Mouse (Mus musculus): ENCODE measurements around the gene S100a6. TPM values are rescaled to one million over a fixed set of nuclear protein-coding genes. Genes with fewer than 3 reads are reported as not detected.

The S100a6 gene
- total RNA-seq, 1 experiment from 2014 or later, result 37.1 TPM

DNA sequence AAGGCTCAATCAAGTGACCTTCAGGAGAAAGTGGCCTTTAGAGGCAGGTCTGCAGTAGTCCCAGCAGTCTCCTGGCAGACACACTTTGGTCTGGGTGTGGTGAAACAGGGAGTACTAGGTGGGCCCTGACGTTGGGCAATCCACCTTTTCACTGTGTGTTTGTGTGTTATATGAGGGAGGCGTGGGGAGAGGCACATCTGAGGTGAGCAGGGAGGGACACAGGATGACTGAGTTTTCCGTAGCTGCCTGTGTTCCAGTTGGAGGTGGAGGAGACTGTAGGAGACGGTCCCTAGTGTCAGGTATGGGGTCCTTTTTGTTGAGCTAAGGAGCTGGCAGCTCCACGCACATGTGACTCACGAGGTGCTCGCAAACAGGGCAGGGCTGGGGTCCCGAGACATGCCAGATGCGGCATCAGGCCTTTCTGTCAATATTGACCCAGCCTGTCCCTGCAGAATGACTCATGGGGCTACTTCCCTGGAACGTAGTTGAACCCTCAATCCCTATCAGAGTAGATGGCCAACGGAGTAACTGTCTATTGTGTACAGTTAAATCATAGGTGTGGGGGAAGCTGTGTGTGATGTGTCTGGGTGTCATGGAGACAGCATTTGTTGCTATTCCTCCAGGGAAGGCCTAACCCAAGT is 2.0 kb downstream of the S100a6 start:
- no peak for ATAC-seq (replicated peaks in 1 of 2; ENCODE audit: insufficient read depth in 1 of 2, low FRiP score in 2 of 2, low TSS enrichment in 1 of 2, low read depth in 1 of 2, poor library complexity in 2 of 2, severe bottlenecking in 2 of 2)

DNA sequence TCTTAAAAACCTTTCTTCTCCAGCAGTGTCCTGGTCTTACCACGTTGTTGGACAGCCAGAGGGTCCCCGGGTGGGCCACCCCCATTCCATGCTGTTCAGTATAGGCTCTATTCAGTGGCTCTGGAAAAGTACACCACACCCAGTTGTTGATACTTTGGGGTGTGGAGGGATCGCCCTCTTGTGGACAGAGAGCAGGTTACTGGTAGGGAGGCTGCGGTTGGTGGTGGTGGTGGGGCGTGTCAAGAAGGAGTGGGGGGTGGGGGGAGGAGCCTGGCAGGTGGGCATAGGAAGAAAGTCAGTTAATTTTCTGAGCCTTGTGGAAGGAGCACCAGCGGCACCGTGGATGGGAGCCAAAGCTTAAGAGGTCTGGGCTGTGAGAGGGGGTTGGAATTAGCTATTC is 2.7 kb downstream of the S100a6 start:
- peak; percentile 72 to 74 for ATAC-seq (replicated peaks in 1 of 2; ENCODE audit: insufficient read depth in 1 of 2, low FRiP score in 2 of 2, low TSS enrichment in 1 of 2, low read depth in 1 of 2, poor library complexity in 2 of 2, severe bottlenecking in 2 of 2)

DNA sequence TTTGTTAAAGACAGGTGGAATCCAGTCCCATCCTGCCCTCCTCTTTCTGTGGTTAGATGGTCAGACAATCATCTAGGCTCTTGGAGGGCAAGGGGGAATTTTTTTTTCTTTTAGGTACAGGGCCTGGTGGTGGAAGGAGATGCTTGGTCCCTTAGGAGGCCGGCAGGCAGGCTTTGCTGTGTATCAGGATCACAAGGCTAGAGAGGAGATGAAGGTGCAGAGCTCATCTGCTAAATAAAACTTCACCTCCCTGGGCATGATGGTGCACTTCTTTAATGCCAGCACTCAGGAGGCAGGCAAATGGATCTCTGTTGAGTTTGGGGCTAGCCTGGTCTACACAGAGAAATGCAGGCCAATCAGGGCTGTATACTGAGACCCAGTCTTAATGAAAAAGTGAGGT is 3.2 kb downstream of the S100a6 start:
- no peak for ATAC-seq (replicated peaks in 1 of 2; ENCODE audit: insufficient read depth in 1 of 2, low FRiP score in 2 of 2, low TSS enrichment in 1 of 2, low read depth in 1 of 2, poor library complexity in 2 of 2, severe bottlenecking in 2 of 2)

DNA sequence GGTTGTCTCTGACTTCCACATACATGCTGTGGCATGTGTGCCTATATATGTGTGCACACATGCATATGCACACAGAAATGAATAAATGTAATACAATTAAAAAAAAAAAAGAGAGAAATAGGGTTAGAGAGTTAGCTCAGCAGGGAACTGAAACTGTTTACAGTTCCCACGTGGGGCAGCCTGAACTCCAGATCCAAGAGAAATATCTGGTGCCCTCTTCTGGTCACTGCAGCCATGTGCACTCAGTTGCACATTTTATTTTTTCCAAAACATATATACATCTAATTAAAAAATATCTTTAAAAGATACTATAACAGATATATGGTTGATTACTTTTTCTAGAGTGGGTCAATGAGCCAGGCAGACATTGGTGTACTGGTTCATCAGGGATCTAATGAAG is 4.9 kb downstream of the S100a6 start:
- no peak for ATAC-seq (replicated peaks in 1 of 2; ENCODE audit: insufficient read depth in 1 of 2, low FRiP score in 2 of 2, low TSS enrichment in 1 of 2, low read depth in 1 of 2, poor library complexity in 2 of 2, severe bottlenecking in 2 of 2)

DNA sequence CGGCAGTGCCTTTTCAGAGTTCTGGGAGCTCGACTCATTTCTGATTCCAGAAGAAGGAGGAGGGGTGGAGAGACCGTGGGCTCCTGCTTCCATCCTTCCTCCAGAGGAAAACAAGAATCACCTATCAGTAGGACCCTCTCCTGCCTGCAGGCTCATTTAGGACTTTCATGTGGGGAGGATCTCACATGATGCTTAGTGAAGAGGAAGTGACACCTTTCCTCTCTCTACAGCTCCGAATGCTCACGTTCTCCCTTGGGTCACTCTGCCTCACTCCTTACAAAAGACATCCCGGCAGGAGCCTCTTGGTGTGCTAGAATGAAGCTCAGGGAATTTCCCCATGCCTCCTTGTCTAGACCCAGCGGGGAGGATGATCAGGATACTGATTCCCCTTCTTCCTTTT is 8.9 kb downstream of the S100a6 start:
- peak in 1 of 2 experiments; percentile 56; a peak in 1 of 4 replicates for ATAC-seq (replicated peaks in 1 of 2; ENCODE audit: insufficient read depth in 1 of 2, low FRiP score in 2 of 2, low TSS enrichment in 1 of 2, low read depth in 1 of 2, poor library complexity in 2 of 2, severe bottlenecking in 2 of 2)

DNA sequence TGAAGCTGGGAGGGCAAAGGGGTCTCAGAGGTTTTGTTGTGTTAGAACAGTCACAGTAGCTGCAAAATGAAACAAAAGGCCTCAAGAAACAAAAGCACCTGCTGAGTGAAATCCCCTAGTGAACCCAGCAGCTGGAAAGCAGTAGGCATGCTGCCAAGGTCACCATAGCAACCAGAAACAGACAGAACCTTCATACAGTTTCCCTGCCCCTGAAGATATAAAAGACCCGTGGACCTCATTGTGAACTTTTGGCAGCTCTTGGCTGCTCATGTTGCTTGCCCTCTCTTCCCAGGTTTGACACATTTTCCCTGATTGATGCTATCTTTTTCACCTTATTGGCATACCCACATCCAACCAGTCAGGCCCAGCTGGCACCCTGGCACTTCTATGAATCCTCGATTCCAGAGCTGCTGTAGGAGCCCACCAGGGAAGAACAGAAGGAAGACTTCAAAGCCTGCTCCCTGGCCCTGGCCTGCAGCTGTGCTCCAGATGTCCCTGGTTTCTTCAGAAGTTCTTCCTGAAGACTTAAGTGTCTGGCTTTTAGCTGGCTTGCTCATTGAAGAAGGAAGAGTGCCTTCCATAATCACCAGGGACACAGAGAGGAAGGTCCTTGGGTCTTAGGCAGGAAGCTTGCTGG is 10.9 kb downstream of the S100a6 start:
- peak; percentile 28 to 52; a peak in 2 of 4 replicates for ATAC-seq (replicated peaks in 1 of 2; ENCODE audit: insufficient read depth in 1 of 2, low FRiP score in 2 of 2, low TSS enrichment in 1 of 2, low read depth in 1 of 2, poor library complexity in 2 of 2, severe bottlenecking in 2 of 2)

DNA sequence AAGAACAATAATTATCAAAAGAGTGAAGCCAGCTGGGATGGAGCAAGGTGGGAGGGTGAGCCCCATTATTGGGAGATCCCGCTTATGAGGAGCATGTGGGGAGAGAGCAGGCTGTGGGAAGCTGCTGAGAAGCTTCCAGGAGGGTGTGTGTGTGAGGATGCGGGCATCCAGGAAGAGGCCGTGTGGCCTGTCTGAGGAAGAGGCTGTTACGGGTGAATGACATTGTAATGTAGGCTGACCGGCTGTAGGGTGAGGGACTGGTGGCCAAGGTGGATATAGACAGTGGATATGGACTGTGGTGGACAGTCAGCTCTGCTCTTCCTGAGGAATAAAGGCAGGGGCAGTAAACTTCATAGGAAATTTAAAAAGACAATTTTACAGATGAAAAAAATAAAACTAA is 12.8 kb downstream of the S100a6 start:
- no peak for ATAC-seq (replicated peaks in 1 of 2; ENCODE audit: insufficient read depth in 1 of 2, low FRiP score in 2 of 2, low TSS enrichment in 1 of 2, low read depth in 1 of 2, poor library complexity in 2 of 2, severe bottlenecking in 2 of 2)

DNA sequence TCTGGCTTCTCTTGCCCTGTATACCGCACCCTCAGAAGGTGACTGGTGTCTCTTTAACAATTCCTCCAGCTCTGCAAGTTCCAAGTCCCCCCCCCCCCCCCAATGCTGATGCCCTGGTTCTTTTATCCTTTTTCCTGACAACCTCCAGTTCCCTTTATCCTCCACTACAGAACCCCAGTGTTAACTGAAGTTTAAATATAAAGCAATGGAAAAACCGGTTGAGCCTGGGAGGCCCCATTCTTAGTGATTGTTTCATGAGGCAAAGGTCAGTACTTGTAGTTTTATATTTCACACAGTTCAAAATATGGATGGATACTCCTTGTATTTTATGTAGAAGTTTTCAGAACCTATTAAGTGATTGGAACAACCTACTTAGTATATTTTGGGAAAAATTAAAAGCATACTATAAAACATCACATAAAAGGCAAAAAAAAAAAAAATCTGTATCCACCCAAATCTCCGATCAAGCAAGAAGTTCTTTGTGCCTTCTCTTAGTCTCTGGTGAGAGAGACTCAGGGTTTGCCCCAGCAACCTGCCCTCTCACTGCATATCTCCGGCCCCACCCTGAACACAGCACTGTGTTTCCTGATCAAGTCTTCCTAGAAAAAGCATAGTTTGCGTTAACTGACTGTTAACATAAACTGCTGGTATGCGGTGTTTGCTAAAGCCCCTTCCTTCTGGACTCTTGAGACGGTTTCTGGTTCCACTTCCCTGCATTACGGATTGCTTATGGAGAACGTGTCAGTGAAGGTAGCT is 13.8 kb downstream of the S100a6 start:
- no peak for ATAC-seq (replicated peaks in 1 of 2; ENCODE audit: insufficient read depth in 1 of 2, low FRiP score in 2 of 2, low TSS enrichment in 1 of 2, low read depth in 1 of 2, poor library complexity in 2 of 2, severe bottlenecking in 2 of 2)

DNA sequence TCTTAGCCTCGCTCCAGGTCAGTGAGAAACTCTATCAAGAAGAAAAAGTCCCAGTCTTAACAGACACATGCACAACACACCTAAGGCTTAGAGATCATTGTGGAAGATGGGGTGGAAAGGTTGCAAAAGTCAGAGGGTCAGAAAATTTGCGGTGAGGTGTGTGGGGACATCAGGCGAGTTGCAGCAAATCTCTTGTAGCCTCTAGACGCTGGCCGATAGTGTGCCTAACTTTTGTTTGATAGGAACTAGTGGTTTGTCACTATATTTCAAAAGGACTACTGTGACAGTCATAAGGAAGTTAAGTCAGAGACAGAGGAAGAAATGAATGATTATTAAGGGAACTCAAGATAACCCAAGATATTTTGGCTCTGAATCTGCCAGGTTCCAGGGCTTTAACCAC is 14.7 kb downstream of the S100a6 start:
- ATAC-seq (replicated peaks in 1 of 2; ENCODE audit: insufficient read depth in 1 of 2, low FRiP score in 2 of 2, low TSS enrichment in 1 of 2, low read depth in 1 of 2, poor library complexity in 2 of 2, severe bottlenecking in 2 of 2), result peak in 1 of 2 experiments; percentile 40; a peak in 1 of 4 replicates

DNA sequence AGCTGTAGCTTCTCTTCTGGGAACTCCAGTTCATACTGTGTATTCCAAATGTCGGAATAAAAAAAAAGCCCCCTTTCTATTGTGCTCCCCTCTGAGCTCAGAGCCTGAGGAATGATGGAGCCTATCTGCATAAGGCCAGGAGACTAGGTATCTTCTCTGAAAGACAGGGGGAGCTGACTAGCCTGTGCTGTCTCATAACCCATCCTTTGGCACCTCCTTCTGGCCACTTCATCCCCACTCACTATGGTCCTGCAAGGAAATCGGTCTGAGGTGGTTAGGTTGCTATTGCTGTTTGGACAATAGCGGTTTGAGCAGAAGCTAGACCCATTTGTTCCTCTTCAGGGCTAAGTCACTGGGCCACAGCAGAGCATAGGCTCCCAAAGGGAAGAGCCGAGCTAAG is 15.1 kb downstream of the S100a6 start:
- peak in 1 of 2 experiments; percentile 18; a peak in 1 of 4 replicates for ATAC-seq (replicated peaks in 1 of 2; ENCODE audit: insufficient read depth in 1 of 2, low FRiP score in 2 of 2, low TSS enrichment in 1 of 2, low read depth in 1 of 2, poor library complexity in 2 of 2, severe bottlenecking in 2 of 2)

DNA sequence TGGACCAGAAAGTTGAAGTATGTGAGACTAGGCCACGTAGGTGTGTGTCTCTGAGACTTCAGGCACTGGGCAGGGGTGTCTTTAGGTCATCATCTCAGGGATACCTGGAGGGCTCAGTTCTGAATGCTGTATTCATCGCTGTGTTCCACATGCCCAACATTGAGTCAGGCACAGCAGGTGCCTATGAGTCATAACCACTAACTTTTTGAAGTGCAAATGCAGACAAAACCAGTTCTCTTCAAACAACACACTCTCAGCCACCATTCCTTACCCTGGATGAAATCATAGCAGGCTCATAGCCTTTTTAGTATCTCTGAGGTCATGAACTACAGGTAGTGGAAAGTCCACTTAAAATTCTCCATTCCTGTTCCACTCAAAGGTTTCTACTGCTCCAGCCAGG is 16.6 kb downstream of the S100a6 start:
- ATAC-seq (replicated peaks in 1 of 2; ENCODE audit: insufficient read depth in 1 of 2, low FRiP score in 2 of 2, low TSS enrichment in 1 of 2, low read depth in 1 of 2, poor library complexity in 2 of 2, severe bottlenecking in 2 of 2), result no peak

DNA sequence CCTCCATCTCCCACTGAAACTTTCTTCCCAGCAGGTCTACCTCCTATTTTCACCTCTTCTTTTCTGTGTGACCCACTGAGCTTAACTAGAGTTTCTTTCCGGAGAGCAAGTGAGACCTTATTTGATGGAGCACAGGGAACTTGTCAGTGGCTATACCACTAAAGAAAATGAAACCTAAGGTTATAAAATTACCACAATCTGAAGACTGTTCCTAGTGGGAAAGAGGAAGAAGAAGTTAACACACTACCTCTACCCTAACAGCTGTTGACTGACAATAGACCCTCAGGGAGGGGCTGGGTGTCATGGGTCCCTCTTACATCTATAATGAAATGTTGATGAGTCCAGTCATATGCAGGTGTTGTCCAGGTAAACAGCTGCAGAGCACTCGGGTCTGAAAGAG is 19.3 kb downstream of the S100a6 start:
- ATAC-seq (replicated peaks in 1 of 2; ENCODE audit: insufficient read depth in 1 of 2, low FRiP score in 2 of 2, low TSS enrichment in 1 of 2, low read depth in 1 of 2, poor library complexity in 2 of 2, severe bottlenecking in 2 of 2), result peak; percentile 15 to 32; a peak in 1 of 4 replicates

DNA sequence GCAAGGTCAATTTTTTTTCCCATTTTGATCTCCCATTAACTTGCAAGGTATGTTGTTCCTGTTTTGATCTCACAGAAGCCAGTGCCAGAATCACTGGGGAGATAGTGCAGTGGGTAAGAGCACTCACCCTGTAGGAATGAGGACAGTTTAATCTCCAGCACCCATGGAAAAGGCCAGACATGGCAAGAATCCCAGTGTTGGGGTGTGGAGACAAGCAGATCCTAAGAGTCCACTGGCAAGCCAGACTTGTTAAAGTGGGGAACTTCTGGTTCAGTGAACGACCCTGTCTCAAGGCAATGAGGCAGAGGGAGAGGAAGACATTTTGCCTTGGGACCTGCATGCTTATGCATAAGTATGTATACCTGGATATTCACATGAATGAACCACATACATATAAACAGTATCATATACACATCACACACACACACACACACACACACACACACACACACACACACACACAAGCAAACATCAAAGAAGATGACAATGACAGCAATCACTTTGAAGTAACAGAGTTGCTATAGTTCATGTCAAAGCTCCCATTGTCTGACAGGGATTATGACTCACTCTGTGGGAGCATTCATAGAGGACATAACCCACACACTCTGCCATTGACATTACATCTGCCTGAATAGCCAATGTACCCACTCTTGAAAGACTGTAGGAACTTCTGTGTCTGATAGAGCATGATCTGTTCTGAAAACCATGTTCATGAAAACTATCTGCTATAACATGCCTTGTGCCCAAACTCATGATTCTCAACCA is 26.0 kb downstream of the S100a6 start:
- no peak for ATAC-seq (replicated peaks in 1 of 2; ENCODE audit: insufficient read depth in 1 of 2, low FRiP score in 2 of 2, low TSS enrichment in 1 of 2, low read depth in 1 of 2, poor library complexity in 2 of 2, severe bottlenecking in 2 of 2)

DNA sequence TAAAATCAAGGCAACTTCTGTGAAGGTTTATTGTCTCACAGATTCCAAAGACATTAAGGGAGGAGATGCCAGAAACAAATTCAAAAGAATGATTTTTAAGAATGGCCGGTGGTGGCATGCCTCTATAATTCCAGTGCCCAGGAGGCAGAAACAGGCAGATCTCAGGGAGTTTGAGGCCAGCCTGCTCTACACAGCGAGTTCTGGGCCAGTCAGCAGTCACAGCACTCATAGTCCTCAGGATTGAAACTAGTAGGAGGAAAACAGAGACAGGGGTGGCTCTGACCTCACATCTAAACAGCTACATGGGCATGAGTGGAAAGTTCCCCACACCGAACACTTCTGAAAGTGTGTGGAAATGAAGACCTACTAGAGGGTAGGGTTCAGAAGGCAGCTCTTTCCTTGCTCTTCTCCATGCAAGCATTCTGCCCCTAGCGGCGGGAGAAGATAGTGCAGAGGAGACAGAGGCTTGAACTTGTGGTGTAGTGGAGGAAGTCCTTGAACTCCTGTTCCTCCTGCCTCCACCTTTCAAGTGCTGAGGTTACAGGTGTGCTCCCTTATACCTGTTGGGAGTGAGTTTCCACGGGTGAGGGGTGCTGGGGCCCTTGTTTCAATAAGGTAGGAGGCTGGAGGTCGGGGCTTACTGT is 27.0 kb downstream of the S100a6 start:
- peak; percentile 60 to 65; a peak in 1 of 4 replicates for ATAC-seq (replicated peaks in 1 of 2; ENCODE audit: insufficient read depth in 1 of 2, low FRiP score in 2 of 2, low TSS enrichment in 1 of 2, low read depth in 1 of 2, poor library complexity in 2 of 2, severe bottlenecking in 2 of 2)

DNA sequence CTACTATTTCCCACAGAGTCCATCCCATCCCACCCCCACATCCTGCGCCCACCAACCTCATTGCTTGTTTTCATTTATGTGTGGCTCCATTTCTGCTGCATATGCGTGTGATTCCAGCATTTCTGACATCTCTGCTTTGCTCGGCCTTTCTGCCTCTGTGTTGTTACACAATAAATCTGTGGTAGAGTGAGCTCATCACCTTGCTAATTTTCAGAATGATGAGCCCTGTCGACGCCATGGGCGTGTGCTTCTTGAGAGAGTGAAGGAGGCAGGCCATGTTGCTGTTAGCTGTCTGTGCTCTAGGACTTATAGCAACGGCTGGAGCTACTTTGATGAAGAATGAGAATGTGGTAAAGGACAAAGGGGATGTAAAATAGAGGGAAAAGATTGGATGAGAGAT is 28.3 kb downstream of the S100a6 start:
- no peak for ATAC-seq (replicated peaks in 1 of 2; ENCODE audit: insufficient read depth in 1 of 2, low FRiP score in 2 of 2, low TSS enrichment in 1 of 2, low read depth in 1 of 2, poor library complexity in 2 of 2, severe bottlenecking in 2 of 2)

DNA sequence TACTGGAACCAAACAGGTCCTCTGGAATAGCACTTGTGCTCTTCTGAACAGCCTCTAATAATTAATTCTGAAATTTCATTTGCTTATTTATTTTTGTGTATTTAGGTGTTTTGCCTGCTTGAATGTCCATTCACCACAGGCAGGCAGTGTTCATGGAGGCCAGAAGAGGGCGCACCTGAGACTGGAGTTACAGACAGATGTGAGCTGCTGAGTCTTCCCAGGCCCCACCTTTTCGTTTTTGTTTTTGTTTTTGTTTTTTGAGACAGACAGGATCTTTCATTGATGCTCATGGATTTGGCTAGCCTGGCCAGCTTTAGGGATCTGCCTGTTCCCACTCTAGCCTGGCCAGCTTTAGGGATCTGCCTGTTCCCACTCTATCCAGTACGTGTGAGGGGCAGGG is 31.5 kb downstream of the S100a6 start:
- peak; percentile 47 to 54; a peak in 1 of 4 replicates for ATAC-seq (replicated peaks in 1 of 2; ENCODE audit: insufficient read depth in 1 of 2, low FRiP score in 2 of 2, low TSS enrichment in 1 of 2, low read depth in 1 of 2, poor library complexity in 2 of 2, severe bottlenecking in 2 of 2)

DNA sequence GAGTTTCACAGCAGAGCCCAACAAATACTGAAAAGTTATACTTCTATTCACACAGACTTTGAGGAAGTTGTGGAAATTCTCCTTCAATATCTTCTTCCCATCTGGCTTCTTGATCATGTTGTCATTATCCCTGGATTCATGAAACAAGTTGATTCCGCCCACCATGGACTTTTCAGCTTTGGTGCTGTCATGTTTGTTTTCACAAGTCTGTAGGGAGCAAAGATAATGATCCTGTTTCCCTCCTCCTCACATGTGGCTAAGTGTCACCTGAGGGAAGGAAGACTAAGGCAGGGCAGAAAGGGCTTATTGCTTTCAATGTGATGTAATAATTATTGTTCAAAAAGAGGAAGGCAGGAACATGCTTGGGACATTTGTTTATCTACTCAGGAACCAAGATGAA is 34.6 kb downstream of the S100a6 start:
- no peak for ATAC-seq (replicated peaks in 1 of 2; ENCODE audit: insufficient read depth in 1 of 2, low FRiP score in 2 of 2, low TSS enrichment in 1 of 2, low read depth in 1 of 2, poor library complexity in 2 of 2, severe bottlenecking in 2 of 2)
